Mouse (Mus musculus) brain, embryonic 14.5 days (tissue): Measurements from ENCODE around the gene Krt5. TPM values are rescaled to one million over a fixed set of nuclear protein-coding genes. Genes with fewer than 3 reads are reported as not detected.

Experiments
- DNase-seq: peaks from one replicate; pipeline ENCODE4 v3.0.0-alpha.2; 2011; ENCODE audit warnings: low read depth
- CTCF ChIP-seq: fragments of 200-500 bp; IDR thresholded peaks from 2 replicates; pipeline ENCODE4 v1.5.1; 2012; ENCODE audit warnings: inconsistent platforms, mild to moderate bottlenecking, moderate library complexity, borderline replicate concordance; ENCODE audit not compliant: insufficient read depth, insufficient read length; ENCODE audit errors: extremely low read depth
- POLR2A ChIP-seq: fragments of 200-500 bp; IDR thresholded peaks from 2 replicates; pipeline ENCODE4 v1.6.1; 2012; ENCODE audit warnings: mild to moderate bottlenecking, inconsistent platforms, borderline replicate concordance; ENCODE audit not compliant: poor library complexity, insufficient read depth, insufficient read length, severe bottlenecking; ENCODE audit errors: extremely low read depth
- polyA plus RNA-seq: library from polyadenylated mRNA; depleted of rRNA; stranded (reverse); fragments of >200 nt; gene quantifications from 2 replicates; pipeline ENCODE4 v1.2.3, GENCODE M21; 2012; rRNA removed

Gene Krt5
- polyA plus RNA-seq: 33.7 and 53.0 TPM in 2 replicates

GRCm38 (mm10) chr15:101712720-101713119, at the start of gene Krt5:
Gene Krt5, minus strand, starts transcription at chr15:101712898.
- TF ChIP-seq POLR2A: no peak
- no peak for TF ChIP-seq CTCF
- DNase-seq: no peak

- TF ChIP-seq POLR2A: no peak
- TF ChIP-seq CTCF: no peak
- no peak for DNase-seq
Measured at GRCm38 (mm10) chr15:101742711-101743110, 30.0 kb upstream of the Krt5 start, which contains the start of gene Krt71. Gene Krt71, minus strand, starts transcription at chr15:101743109.

- no peak for TF ChIP-seq POLR2A
- DNase-seq: no peak
Measured at GRCm38 (mm10) chr15:101737786-101738185, 25.1 kb upstream of the Krt5 start.

GRCm38 (mm10) chr15:101730653-101731052, 18.0 kb upstream of the Krt5 start:
- TF ChIP-seq CTCF (no peak), POLR2A (no peak)
- no peak for DNase-seq

- DNase-seq: no peak
Measured at GRCm38 (mm10) chr15:101724686-101725085, 12.0 kb upstream of the Krt5 start.

GRCm38 (mm10) chr15:101715831-101716230, 3.1 kb upstream of the Krt5 start:
- no peak for DNase-seq
- TF ChIP-seq CTCF (no peak), POLR2A (no peak)

More at GRCm38 (mm10) chr15:101724686-101725085, 12.0 kb upstream of the Krt5 start:
- TF ChIP-seq POLR2A (no peak), CTCF (no peak)

GRCm38 (mm10) chr15:101714356-101714755, 1.7 kb upstream of the Krt5 start:
- no peak for DNase-seq
- TF ChIP-seq POLR2A (no peak), CTCF (no peak)

GRCm38 (mm10) chr15:101713731-101714130, 1.0 kb upstream of the Krt5 start:
- DNase-seq: no peak
- TF ChIP-seq POLR2A: no peak

GRCm38 (mm10) chr15:101708683-101709082, 4.0 kb downstream of the Krt5 start:
- peak; percentile 17; the same call in 1 of the 2 replicates for TF ChIP-seq CTCF
- TF ChIP-seq POLR2A: no peak
- DNase-seq: no peak

- no peak for DNase-seq
- TF ChIP-seq CTCF (no peak), POLR2A (no peak)
Measured at GRCm38 (mm10) chr15:101707454-101707853, 5.2 kb downstream of the Krt5 start.

GRCm38 (mm10) chr15:101704066-101704465, 8.6 kb downstream of the Krt5 start:
- no peak for TF ChIP-seq POLR2A
- TF ChIP-seq CTCF: peak; percentile 37; the same call in 1 of the 2 replicates
- DNase-seq: peak; percentile 11

GRCm38 (mm10) chr15:101702380-101702779, 10.3 kb downstream of the Krt5 start:
- TF ChIP-seq POLR2A (no peak), CTCF (no peak)
- no peak for DNase-seq
